Mouse (Mus musculus) thymus, postnatal 14 days (tissue): ENCODE results near the gene Ipo11.

ENCODE experiments used
- DNase-seq: peaks from one replicate; pipeline ENCODE4 v3.0.0; 2021

The Ipo11 gene

GRCm38 (mm10) chr13:106894284-106894683, 42.5 kb downstream of the Ipo11 start:
- peak; percentile 25 for DNase-seq

GRCm38 (mm10) chr13:106893701-106894100, 43.1 kb downstream of the Ipo11 start:
- DNase-seq = no peak

GRCm38 (mm10) chr13:106893196-106893595, 43.6 kb downstream of the Ipo11 start:
- no peak for DNase-seq

GRCm38 (mm10) chr13:106887364-106887763, 49.4 kb downstream of the Ipo11 start:
- DNase-seq = no peak

GRCm38 (mm10) chr13:106884249-106884648, 52.5 kb downstream of the Ipo11 start:
- no peak for DNase-seq

GRCm38 (mm10) chr13:106876278-106876677, 60.5 kb downstream of the Ipo11 start:
- DNase-seq = peak; percentile 7

- no peak for DNase-seq
Observed at GRCm38 (mm10) chr13:106865547-106865946, 71.2 kb downstream of the Ipo11 start.

- DNase-seq = no peak
Observed at GRCm38 (mm10) chr13:106858779-106859178, 78.0 kb downstream of the Ipo11 start.

- no peak for DNase-seq
Observed at GRCm38 (mm10) chr13:106856556-106856955, 80.2 kb downstream of the Ipo11 start.

- DNase-seq = no peak
Observed at GRCm38 (mm10) chr13:106847534-106847933, 89.2 kb downstream of the Ipo11 start.

- no peak for DNase-seq
Observed at GRCm38 (mm10) chr13:106844928-106845327, 91.8 kb downstream of the Ipo11 start.

GRCm38 (mm10) chr13:106842542-106842941, 94.2 kb downstream of the Ipo11 start:
- DNase-seq = no peak

- no peak for DNase-seq
Observed at GRCm38 (mm10) chr13:106838778-106839177, 98.0 kb downstream of the Ipo11 start.

- DNase-seq = peak; percentile 13
Observed at GRCm38 (mm10) chr13:106836527-106836879, 100.3 kb downstream of the Ipo11 start.

GRCm38 (mm10) chr13:106835844-106836526, 100.8 kb downstream of the Ipo11 start:
- peak; percentile 69 for DNase-seq

- no peak for DNase-seq
Observed at GRCm38 (mm10) chr13:106830029-106830428, 106.7 kb downstream of the Ipo11 start.

- no peak for DNase-seq
Observed at GRCm38 (mm10) chr13:106829327-106829997, 107.3 kb downstream of the Ipo11 start.

GRCm38 (mm10) chr13:106825618-106826017, 111.1 kb downstream of the Ipo11 start:
- peak; percentile 6 for DNase-seq

- DNase-seq = no peak
Observed at GRCm38 (mm10) chr13:106823875-106824191, 112.9 kb downstream of the Ipo11 start.

GRCm38 (mm10) chr13:106823121-106823874, 113.5 kb downstream of the Ipo11 start:
- DNase-seq = no peak

- DNase-seq = no peak
Observed at GRCm38 (mm10) chr13:106820149-106820548, 116.6 kb downstream of the Ipo11 start.

GRCm38 (mm10) chr13:106819749-106820148, 117.0 kb downstream of the Ipo11 start:
- DNase-seq = no peak

GRCm38 (mm10) chr13:106817066-106817465, 119.7 kb downstream of the Ipo11 start:
- no peak for DNase-seq

- DNase-seq = no peak
Observed at GRCm38 (mm10) chr13:106813519-106813918, 123.2 kb downstream of the Ipo11 start.
